Mouse (Mus musculus) urinary bladder, adult 18-20 months (tissue): ENCODE data around the gene Olfr117.
"Not testable (repeated sequence)": the region's sequence is repeated elsewhere in the genome, so short reads cannot be mapped to it uniquely, and the experiment has no call there.

ENCODE experiments used
- DNase-seq, 2 experiments: peaks; one replicate each; pipeline ENCODE4 v3.0.0; 2022; ENCODE audit warnings: low spot score in 2 of 2, mixed read lengths in 2 of 2

The Olfr117 gene

DNA sequence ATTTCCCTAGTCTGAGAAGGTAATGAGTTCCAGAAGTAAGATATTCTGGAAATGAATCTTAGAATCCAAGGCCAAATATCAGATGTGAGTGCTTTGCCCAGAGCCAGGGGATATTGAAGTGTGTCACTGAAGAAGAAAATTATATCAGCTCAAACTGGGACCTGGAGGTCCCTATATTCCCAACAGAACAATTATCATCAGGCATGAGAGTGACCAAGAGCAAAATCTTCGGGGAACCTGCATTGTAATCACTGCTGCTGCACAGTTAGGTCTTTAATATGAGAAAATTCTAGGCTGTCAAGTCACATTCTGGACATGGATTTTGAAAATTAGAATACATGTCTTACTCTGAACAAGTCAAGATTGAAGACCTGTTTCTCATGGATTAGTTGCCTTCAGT is at the start of gene Olfr117:
Gene Olfr117, minus strand, starts transcription at position 101 of the 400 bp plus-strand sequence.
- no peak for DNase-seq

DNA sequence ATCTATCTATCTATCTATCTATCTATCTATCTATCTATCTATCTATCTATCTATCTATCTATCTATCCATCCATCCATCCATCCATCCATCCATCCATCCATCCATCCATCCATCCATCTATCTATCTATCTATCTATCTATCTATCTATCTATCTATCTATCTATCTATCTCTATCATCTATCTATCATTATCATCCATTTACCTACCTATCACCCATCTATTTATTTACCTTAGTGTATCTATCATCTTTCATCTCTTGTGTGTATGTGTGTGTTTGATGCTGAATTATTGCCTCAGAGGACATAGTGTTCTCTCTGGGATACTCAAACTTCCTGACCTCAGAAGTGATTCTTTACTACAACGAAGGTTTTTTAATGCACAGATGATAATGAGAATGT is 32.7 kb upstream of the Olfr117 start, which contains the start of gene Olfr119:
Gene Olfr119, plus strand, starts transcription at position 301 of the 400 bp plus-strand sequence.
- DNase-seq: not testable (repeated sequence)

DNA sequence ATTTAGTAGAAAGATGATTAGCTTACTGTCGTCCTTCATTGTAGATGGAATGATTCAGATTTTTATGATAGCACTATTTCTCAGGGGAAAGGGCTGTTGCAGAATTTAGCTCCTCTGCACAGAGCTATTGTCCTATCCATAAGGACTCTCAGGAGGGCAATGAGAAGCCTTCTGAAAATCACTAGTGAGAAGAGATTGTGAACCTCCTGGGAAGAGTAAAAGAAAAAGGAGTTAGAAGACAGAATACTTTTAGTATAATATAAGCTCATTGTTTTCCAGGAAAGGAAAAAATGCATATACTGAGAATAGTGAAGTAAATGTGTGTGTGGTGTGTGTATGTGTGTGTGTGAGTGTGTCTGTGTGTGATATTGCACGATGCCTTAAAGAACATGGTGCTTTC is 3.1 kb upstream of the Olfr117 start, which contains the start of gene Olfr118:
Gene Olfr118, plus strand, starts transcription at position 301 of the 400 bp plus-strand sequence.
- DNase-seq: no peak

DNA sequence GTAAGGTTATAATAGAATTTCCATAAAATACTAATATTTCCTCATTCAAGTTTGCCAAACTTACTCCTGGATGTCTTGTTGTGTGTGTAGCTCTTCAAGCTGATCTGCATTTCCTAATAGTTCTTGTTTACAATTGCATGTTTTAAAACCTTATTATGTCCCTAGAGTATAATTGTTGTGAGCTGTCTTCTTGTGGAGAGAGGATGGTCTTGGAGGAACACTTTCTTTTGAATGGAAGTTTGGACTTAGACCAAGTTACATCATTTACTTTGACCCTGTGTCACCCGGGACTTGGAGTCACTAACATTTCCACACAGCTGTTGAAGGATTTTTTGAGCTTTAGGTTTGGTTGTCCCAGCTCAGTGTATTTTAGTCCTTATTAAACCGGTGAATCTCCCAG is 36.6 kb downstream of the Olfr117 start, which contains the start of the genes Olfr115 and Olfr116:
Gene Olfr115, minus strand, starts transcription at position 101 of the 400 bp plus-strand sequence.
Gene Olfr116, minus strand, starts transcription at position 191 of the 400 bp plus-strand sequence.
- no peak for DNase-seq
